Mouse (Mus musculus) heart, adult 9 months (tissue): ENCODE data around the gene 5430427O19Rik.
A peak's percentile ranks its signal among the peaks of the same experiment; 100 is the strongest.

Experiments
- DNase-seq, 2 experiments: peaks; one replicate each; pipeline ENCODE4 v3.0.0; 2022; ENCODE audit warnings: low spot score in 2 of 2

The 5430427O19Rik gene

DNA sequence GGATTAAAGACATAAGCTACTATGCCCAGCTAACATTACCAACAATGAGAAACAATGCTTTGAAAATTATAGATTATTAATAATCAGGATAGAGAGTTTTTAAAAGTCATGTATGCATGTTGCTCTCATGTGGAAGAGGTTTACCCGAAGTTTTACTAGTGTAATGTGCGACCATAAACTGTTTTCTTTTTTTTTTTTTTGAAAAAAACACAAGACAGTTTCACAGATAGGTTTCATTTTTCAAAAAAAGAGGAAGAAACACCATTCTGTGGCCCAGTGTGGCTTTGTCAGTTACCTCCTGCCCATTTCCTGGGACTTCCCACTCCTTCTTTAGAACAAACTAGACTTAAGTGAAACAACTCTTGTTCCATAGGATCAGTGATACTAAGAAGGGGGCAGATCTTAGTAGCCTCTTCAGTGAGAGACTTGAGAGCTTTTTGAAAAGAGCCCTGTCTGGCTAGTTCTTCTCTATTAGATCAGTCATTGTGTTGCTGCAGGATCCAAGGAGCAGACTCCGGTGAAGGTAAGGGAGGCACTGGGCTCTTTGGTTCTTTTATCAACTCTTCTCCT, at the start of gene 5430427O19Rik:
Gene 5430427O19Rik (plus strand): TSS at position 441 of the 570 bp plus-strand sequence.
- DNase-seq = peak in 1 of 2 experiments; percentile 2

DNA sequence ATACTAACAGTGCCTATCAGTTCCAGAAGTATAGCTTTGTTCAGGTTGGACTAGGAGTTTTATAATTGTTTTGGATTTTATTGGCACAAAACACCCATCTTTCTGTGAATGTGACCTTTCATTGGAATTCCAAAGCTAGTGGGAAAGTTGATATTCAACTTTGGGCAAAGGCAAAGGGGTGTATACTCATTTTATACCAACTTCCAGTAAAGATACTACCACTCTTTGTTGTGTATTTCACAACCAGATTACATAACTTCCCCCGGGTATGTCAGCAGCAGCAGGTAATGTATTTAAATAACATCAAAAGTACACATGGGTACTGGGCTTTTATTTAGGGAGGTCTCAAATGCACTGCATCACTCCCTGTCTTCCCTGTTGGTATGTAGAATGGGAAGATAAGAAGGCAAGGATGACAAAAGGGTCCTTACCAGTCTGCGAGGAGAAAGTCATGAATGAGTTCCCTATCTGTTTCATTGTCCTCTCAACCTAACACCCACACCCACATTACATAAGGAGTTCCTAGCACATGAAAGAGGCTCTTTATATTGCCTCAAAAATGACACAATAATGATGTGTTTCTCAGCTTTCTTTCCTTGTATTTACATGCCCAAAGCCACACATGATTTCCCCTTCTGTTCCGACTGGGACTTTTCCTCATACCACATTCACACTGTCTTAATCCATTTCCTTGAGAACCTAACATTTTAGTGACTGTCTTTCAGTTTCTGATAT, 42.3 kb upstream of the 5430427O19Rik start:
- DNase-seq = no peak

- DNase-seq = no peak
Measured at GRCm38 (mm10) chrX:85829000-85829399, 41.2 kb upstream of the 5430427O19Rik start.

DNA sequence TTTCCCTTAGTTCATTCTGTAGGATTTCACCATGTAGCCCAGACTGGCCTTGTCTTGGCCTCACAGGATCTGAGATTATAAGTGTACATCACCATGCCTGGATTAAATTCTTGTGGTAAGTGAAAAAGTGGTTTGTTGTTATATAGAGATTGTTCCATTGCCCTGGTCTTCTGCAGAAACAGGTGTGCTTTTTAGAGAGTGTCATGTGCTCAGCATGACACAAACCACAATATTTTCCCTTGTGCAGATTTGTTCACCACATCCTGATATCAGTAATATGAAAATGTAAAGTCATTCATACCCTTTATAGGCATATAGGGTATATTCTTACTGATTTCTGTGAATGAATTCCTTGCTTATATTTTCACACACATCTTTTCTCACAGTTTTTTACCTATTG, 31.0 kb upstream of the 5430427O19Rik start:
- no peak for DNase-seq

- DNase-seq = no peak
Measured at GRCm38 (mm10) chrX:85855938-85856337, 14.2 kb upstream of the 5430427O19Rik start.

DNA sequence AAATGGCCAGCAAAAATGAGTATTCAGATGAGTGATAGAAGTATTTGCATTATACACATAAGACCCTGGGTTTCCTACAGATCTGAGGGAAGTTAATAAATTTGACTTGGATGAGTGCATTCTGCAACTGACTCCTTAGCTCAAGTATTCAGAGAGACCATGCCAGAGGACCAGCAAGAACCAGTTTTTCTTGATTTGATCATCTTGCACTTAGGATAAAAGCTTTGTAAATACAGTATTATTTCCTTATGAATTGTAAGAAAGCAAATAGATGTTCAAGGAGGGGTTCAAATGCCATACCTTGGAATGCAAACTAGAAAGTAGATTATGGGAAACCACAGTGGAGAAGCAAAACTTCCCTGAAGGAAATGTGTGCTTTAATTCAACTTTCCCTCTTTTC, 13.0 kb upstream of the 5430427O19Rik start:
- no peak for DNase-seq

- DNase-seq = no peak
Measured at GRCm38 (mm10) chrX:85868079-85868478, 2.1 kb upstream of the 5430427O19Rik start.

- DNase-seq = no peak
Measured at GRCm38 (mm10) chrX:85871371-85872056, 1.4 kb downstream of the 5430427O19Rik start.

DNA sequence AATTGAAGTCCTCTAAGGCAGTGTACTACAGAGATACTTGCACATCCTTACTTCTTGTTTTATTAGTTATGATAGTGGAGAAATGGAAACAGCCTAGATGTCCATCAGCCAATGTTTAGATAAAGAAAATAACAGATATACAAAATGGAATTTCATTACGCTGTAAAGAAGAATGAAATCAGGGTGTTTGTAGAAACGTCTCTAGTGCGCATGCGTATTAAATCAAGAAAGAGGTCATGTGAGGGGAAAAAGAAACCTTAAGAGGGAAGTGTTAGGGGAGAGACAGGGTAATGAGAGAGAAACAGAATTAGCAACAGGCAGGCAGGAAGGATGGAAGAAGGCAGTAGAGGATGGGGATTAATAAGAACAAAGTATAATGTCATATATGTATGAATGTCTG, 4.2 kb downstream of the 5430427O19Rik start:
- DNase-seq = no peak

DNA sequence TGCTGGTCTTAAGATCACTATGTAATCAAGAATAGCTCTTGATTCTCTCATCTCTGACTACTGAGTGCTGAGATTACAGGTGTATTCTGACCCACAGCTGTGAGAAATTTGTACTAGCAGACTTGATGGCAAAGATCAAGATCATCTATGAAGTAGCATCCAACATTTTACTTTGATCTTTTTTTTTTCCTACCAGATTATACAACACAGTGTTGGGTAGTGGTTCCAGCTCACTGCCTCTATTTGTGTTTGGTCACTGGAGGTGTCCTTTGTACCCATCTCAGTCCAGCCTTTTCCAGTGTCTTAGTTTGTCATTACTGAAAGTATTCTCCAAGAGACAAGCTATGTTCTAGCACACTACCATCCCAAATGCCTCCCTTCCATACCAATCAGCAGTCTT, 5.8 kb downstream of the 5430427O19Rik start:
- no peak for DNase-seq

DNA sequence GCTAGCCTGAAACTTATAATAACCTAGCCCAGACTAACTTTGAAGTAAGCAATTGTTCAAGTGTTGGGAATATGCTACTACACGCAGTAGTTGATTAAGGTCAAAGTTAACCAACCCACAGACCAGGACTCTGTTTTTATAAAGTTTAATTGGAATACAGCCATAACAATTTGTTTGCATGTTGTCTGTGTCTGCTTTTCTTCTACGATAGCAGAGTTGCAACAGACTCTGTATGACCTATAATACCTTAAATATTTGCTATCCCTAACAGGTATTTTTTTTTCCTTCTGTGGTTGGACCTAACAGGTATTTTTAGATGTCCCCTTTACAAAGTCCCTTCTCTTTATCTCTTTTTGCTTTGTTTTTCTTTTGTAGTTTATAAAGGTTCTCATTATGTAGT, 7.6 kb downstream of the 5430427O19Rik start:
- DNase-seq = no peak

DNA sequence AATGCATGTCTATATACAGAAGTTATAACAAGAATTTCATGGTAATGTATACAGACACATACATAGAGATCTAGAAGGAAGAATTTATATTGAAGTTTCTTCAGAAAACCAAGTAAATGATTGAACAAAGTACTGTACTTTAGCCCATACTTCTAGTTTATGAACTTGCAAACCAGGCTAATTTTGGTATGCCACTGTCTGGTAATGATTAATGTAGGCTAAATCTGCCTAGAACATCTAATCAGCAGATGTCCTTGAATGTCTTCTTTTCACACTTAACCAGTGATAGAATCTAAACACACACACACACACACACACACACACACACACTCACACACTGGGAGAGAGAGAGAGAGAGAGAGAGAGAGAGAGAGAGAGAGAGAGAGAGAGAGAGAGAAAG, 8.1 kb downstream of the 5430427O19Rik start:
- DNase-seq = no peak

DNA sequence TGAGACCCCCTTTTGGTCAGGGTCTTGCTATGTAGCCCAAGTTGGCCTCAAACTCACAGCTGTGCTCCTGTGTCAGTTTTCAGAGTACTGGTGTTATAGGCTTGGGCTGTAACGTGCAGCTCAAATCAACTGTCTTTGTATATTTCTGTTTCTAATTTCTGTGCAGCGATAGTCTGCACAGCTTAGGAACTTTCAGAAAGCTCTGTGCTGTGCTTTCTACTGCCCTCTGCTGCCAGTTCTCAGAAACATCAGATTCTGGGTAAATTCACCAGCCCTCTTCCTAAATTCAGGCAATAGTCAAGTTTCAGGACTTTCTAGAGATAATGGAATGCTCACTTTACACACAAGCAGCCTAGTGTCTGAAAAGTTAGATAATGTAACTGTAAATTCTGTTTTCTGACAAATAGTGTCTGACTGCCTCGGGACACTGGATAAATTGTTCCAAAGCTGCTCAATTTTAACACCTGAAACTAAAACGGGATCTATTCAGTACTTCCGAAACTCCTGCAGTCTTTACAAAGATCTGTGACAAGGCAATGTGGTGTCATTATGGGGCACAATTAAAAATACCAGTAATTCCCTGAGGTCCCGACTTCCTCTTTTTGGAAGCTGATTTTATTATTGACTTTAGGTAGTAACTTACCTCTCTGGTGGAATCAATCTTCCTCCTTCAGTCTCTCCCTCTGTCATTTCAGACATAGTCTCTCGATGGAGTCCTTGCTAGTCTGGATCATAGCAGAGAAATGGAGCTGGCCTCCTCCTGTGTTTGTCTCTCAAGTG, 9.2 kb downstream of the 5430427O19Rik start:
- DNase-seq = peak in 1 of 2 experiments; percentile 10

DNA sequence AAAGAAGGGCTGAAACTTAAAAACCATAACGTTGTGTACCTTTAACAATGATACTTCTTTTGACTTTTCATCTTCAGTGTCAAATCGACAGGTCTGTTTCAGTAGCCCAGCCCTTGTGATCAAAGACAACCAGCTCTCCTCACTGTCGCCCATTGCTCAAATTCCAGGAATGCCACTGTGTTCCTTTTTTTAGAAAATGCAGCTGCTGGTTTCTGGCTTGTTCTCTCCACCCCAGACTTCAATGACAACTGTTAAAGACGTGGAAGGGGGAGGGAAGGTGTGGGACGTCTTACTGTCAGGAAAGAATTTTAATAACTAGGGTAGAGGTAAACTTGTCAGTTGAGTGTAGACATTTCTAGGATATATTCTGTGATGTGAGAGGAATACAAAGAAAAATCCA, 16.5 kb downstream of the 5430427O19Rik start:
- DNase-seq = peak; percentile 23 to 40

DNA sequence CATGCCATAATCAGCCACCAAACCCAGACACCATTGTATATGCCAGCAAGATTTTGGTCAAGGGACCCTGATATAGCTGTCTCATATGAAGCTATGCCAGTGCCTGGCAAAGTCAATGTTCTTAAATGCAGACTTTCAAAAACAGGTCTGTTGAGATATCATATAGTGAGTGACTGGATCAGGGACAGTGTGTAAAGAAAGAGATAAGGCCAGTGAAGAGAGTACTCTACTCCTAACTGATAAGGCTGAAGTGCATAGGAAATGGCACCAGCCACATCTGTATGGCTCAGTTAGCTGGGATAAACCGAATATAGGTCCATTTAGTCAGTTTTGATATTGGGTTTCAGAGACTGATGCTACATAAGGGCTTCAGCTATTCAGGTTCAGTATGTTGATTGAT, 31.0 kb downstream of the 5430427O19Rik start:
- no peak for DNase-seq

DNA sequence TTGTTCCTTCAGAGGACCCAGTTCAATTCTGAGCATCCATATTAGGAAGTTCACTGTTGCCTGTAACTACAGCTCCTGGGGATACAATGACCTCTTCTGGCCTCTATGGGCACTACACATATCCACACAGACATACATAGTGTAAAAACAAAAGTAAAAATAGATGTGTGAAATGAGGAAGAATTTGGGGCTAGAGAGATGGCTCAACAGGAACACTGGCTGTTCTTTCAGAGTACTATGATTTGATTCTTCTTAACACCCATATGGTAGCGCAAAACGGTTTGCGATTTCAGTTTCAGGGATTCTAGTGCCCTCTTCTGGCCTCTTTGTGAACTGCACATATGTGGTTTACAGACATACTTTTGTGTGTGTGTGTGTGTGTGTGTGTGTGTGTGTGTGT, 48.9 kb downstream of the 5430427O19Rik start:
- DNase-seq = peak; percentile 1 to 10

- DNase-seq = no peak
Measured at GRCm38 (mm10) chrX:85932991-85933390, 62.8 kb downstream of the 5430427O19Rik start.
